Mouse (Mus musculus) megakaryocyte progenitor cell, adult 5-6 weeks (primary cell): Measurements from ENCODE around the gene Elovl5. TPM values are rescaled to one million over a fixed set of nuclear protein-coding genes. Genes with fewer than 3 reads are reported as not detected.

ENCODE experiments used
- ATAC-seq: replicated peaks from 2 replicates; pipeline ENCODE4 v1.8.0; 2016; ENCODE audit warnings: mild to moderate bottlenecking, moderate TSS enrichment, inconsistent platforms; ENCODE audit not compliant: poor library complexity
- total RNA-seq, 2 experiments: library from RNA; stranded (forward) in 1 of 2; stranded (reverse) in 1 of 2; fragments of 157-497, 149-512 nt in 1 of 2; fragments of 200-1000 nt in 1 of 2; gene quantifications; 2 replicates each; pipeline versions ENCODE4 v1.2.3 to v1.2.4; 2015 to 2017

Elovl5 gene
- total RNA-seq, 2 experiments from 2014 or later: 104 to 107 TPM

GRCm38 (mm10) chr9:77953053-77953452 is 35.9 kb downstream of the Elovl5 start:
- ATAC-seq: no peak

- 0 out of 2 replicates have a peak, but pooled peaks have one; percentile 21 for ATAC-seq
Observed at GRCm38 (mm10) chr9:77954496-77954895, 37.3 kb downstream of the Elovl5 start.

GRCm38 (mm10) chr9:77954981-77955380 is 37.8 kb downstream of the Elovl5 start:
- ATAC-seq: no peak

GRCm38 (mm10) chr9:77955511-77955910 is 38.3 kb downstream of the Elovl5 start:
- no peak for ATAC-seq

- ATAC-seq: no peak
Observed at GRCm38 (mm10) chr9:77955964-77956363, 38.8 kb downstream of the Elovl5 start.

- ATAC-seq: no peak
Observed at GRCm38 (mm10) chr9:77958327-77958726, 41.2 kb downstream of the Elovl5 start.

GRCm38 (mm10) chr9:77959759-77960158 is 42.6 kb downstream of the Elovl5 start:
- ATAC-seq: peak; percentile 70

- no peak for ATAC-seq
Observed at GRCm38 (mm10) chr9:77961350-77961749, 44.2 kb downstream of the Elovl5 start.

- no peak for ATAC-seq
Observed at GRCm38 (mm10) chr9:77964084-77964483, 46.9 kb downstream of the Elovl5 start.

GRCm38 (mm10) chr9:77965287-77965686 is 48.1 kb downstream of the Elovl5 start:
- no peak for ATAC-seq

GRCm38 (mm10) chr9:77965768-77966552 is 48.8 kb downstream of the Elovl5 start:
- ATAC-seq: peak; percentile 59

- no peak for ATAC-seq
Observed at GRCm38 (mm10) chr9:77966861-77967260, 49.7 kb downstream of the Elovl5 start.

GRCm38 (mm10) chr9:77967584-77968163 is 50.5 kb downstream of the Elovl5 start:
- ATAC-seq: no peak

GRCm38 (mm10) chr9:77969192-77969953 is 52.2 kb downstream of the Elovl5 start:
- ATAC-seq: no peak

GRCm38 (mm10) chr9:77979000-77979399 is 61.8 kb downstream of the Elovl5 start:
- no peak for ATAC-seq

- ATAC-seq: no peak
Observed at GRCm38 (mm10) chr9:77982616-77983015, 65.5 kb downstream of the Elovl5 start.

- no peak for ATAC-seq
Observed at GRCm38 (mm10) chr9:77983521-77983920, 66.4 kb downstream of the Elovl5 start.

GRCm38 (mm10) chr9:77986153-77986795 is 69.1 kb downstream of the Elovl5 start:
- ATAC-seq: no peak

GRCm38 (mm10) chr9:77989626-77990025 is 72.5 kb downstream of the Elovl5 start:
- ATAC-seq: no peak

- ATAC-seq: no peak
Observed at GRCm38 (mm10) chr9:77990278-77990677, 73.1 kb downstream of the Elovl5 start.

- ATAC-seq: no peak
Observed at GRCm38 (mm10) chr9:77991650-77992049, 74.5 kb downstream of the Elovl5 start.
